Mouse (Mus musculus) gastrocnemius, postnatal 36 days (tissue): ENCODE data around the gene Gpx3. TPM values are rescaled to one million over a fixed set of nuclear protein-coding genes. Genes with fewer than 3 reads are reported as not detected.
"Not testable (repeated sequence)": the region's sequence is repeated elsewhere in the genome, so short reads cannot be mapped to it uniquely, and the experiment has no call there.

Source experiments
- DNase-seq, 2 experiments: peaks; one replicate each; pipeline ENCODE4 v3.0.0; 2022
- intact Hi-C: fragments of 180-260 bp; cut with DNase I; formaldehyde crosslinking; loops from one replicate; pipeline ENCODE4 v1.15.1; 2025
- total RNA-seq, 2 experiments: library from RNA; stranded (reverse); gene quantifications; 2 replicates each; pipeline ENCODE4 v1.2.3; 2021

Gpx3 gene
- total RNA-seq, 2 experiments from 2014 or later, result 27.6 to 44.7 TPM

DNA sequence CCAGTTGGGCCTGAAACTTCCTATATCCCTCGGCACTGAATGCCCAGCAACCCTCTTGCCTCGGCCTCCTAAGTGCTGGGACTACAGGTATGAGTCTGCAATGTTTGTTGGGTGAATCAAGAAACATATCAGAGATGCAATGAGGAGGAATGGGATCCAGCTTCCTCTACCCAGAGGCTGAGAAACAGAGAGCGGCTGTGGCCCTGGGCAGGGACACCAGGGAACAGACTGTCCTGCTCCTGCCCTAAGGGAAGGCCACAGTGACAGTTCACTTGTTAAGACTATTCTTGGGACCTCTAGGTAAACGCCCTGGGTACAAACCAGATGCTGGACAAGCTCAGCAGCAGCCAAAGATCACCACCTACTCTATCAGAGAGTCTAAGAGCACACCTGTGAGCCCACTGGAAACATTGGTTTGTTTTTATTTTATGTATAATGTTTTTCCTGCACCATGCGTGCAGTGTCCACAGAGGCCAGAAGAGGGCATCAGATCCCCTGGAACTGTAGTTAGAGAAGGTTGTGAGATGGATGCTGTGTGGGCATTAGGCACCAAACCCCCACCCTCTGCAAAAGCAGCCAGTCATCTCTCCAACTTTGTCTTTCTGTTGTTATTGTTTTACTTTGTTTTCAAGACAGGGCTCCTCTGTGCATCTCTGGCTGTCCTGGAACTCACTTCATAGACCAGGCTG, 29.3 kb downstream of the Gpx3 start:
- intact Hi-C loops, result loop anchor here (5.0 kb wide), 1 partner anchor 106 kb away; no protein-coding TSS in a partner anchor
- no peak for DNase-seq

DNA sequence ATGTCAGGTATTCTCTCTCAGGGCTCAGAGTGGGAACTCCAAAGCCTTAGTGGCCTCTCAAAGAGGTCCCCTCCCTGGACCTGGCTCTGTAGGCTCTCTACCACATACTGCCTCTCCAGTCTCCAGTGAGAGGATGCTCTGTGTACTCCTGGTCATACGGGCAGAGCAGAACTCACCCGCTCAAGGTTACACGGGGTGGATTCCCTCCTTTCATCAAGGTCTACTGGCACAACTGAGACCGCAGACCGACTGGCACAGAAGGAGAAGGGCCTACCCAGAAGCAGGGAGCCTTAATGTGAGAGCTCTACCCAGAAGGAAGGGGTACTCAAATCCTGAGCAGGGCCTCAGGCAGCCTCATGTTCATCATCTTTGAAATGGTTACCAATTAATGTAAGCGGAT, 30.3 kb downstream of the Gpx3 start:
- intact Hi-C loops, result loop anchor here (5.0 kb wide), 1 partner anchor 105 kb away; no protein-coding TSS in a partner anchor
- DNase-seq, result no peak

DNA sequence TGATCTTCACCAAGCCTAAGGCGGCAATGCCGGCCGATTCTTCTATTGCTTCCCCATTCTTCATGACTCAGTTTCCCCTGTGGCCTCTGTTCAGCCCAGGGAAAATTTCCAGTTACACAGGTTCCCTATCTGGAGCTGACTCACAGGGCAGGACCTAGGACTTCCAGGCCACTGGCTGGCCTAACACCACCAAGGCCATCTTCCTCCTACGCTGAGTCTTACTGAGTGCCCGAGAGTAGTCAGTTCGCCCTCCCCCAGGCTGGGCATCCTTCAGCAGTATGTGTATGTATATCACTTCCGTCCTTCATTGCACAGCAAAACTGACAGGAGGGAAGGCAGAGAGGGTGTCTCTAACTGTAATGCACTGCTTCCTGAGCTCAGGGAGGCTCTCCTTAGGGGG, 31.9 kb downstream of the Gpx3 start:
- intact Hi-C loops, result loop anchor here (5.0 kb wide), 1 partner anchor 103 kb away; no protein-coding TSS in a partner anchor
- no peak for DNase-seq

DNA sequence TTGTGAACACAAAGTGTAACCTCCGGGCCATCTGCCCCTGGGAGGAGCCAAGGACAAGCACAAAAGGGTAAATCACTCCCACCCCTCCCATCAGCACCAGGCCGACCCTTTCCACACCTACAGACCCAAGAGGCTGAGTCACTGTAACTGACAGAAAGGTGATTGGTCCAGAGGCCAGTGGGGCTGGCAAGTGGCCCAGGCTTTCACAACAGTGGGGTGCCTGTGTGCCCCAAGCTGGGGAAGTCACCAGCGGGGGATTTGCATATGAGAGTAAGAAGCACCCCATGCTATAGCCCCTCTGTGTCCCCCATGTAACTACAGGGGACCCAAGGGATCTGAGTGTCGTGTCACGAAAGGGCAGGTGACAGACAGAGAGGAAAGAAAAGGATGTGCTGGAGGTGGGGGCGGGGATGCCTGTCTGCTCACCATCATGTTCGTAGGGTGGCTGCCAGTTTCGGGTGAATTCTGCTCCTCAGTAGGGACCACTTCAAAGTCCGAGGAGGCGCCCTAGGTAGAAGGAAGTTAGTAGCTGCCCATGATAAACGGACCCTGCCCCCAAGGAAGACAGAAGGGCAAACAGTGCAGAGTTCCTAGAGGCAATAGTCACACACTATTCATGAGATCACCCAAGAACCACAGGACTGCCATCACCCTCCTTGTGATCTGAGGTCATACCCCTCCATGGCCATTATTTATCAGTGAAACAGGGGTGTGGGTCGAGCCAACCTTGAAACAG, 34.0 kb downstream of the Gpx3 start:
- DNase-seq, result no peak
- intact Hi-C loops, result no loop called here

DNA sequence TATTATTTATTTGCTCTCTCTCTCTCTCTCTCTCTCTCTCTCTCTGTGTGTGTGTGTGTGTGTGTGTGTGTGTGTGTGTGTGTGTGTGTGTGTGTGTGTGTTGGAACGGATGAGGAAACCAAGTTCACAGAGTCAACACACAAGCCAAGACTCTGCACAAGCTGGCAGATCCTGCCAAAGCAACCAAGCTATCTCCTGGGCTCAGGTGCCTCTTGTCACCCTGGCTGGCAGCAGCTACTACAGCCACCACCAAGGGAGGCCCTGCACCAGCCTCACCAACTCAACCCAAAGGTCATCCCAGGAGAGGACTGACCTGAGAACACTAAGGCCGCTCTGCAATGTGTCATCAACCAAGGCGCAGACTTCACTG, 34.5 kb downstream of the Gpx3 start:
- intact Hi-C loops, result no loop called here
- no peak for DNase-seq

DNA sequence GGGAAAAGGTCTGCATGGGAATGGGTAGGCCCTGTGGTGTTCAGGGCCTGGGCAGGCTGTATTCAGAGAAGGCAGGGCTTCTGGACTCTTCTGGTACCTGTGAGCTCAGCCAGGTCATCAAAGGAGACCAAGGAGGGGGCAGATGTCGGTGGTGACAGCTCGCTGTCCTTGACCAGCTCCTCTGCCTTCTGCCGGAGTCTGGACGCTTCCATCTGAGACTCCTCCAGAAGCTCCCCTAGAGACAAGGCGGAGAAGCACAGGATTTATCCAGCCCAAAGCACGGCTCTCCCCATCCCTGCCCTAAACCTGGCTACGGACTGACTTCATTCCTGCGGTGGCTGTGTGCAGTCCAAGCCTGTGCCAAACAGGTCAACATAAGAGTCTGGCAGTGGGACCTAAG, 37.2 kb downstream of the Gpx3 start:
- no peak for DNase-seq
- intact Hi-C loops, result no loop called here

DNA sequence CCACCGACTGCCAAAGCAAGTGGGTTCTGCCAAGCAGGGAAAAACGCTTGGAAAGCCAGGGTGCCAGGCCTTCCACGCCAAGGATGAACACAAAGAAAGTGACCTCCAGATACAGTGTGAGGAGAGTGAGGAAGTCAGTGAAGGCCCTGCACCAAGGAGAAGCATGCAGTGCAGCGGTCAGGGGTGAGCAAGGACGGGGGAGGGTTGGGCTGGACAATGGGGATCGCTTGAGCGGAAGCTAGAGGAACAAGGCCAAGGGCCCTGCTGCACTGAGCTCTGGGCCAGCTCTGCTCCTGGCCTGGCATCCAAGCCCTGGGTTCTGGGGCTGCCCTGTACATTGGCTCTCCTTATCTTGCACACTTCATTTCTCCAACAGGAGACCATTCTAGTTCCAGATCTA, 37.8 kb downstream of the Gpx3 start:
- DNase-seq, result no peak
- intact Hi-C loops, result no loop called here

DNA sequence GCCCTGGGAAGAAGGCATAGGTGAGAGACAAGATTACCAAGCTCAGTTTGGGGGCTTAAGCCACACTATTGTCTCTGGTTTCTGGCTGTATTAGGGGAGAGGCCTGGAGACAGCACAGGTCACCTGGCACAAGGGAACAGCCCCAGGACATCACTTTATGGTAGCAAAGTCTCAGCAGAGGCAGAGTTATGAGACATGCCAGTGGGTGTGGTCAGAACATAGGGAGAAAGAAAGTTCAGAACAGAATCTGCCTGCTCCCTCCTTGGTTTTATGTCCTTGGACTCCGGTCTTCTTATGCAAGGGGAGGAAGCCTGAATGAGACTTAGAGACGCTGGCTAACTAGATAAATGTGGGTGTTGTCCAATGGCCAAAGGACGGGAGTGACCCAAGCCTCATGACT, 42.4 kb downstream of the Gpx3 start:
- no peak for DNase-seq
- intact Hi-C loops, result no loop called here

DNA sequence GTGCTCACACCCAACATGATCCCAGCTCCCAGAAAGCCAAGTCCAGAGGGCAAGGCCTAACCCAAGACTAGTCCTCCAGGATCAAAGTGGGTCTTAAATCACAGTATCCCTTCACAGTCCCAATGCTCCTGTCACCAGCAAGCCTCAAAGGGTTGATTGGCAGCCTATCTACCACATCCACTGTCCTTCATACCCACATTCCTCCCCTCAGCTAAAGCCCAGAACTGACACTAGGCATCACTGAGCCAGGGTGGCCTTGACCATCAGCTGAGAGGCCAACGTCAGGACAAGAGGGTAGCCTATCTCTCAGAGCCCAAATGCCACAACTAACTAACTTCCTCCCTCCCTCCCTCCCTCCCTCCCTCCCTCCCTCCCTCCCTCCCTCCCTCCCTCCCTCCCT, 47.5 kb downstream of the Gpx3 start:
- no peak for DNase-seq
- intact Hi-C loops, result no loop called here

DNA sequence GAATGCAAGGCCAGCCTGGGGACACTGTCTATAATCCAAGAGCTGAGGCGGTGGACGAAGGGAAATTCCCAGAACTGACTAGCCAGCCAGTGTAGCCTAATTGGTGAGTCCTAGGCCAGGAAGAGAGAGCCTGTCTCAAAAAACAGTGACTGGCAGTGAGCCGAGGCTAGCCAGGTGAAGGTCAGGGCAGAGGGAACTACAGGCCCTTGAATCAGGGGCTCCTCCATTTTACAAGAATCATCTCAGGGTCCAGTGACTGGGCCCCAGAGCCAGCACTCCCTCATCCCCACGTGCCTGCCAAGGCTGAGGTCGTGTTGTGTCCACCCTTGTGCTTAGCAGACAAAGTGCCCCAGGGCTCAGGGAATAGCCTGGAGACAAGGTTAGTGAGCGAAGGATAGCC, 48.4 kb downstream of the Gpx3 start:
- no peak for DNase-seq
- intact Hi-C loops, result no loop called here

DNA sequence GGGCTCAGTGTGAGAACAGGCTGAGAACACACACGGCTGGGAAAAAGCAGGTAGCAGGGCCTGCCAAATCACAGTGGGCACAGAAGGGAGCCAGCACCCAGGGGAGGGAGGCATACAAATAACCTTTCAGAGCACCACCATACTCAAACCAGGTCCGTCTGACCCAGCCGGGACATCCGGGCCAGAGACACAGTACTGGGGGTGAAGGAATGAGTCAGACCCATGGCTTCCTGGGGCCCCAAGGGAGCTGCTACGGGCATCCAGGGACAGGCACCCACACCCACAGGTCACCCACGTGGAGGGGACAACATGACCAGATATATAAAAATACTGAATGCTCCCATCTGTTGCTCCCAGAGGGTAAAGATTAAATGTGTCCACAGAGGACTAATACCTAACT, 50.4 kb downstream of the Gpx3 start:
- intact Hi-C loops, result no loop called here
- no peak for DNase-seq

DNA sequence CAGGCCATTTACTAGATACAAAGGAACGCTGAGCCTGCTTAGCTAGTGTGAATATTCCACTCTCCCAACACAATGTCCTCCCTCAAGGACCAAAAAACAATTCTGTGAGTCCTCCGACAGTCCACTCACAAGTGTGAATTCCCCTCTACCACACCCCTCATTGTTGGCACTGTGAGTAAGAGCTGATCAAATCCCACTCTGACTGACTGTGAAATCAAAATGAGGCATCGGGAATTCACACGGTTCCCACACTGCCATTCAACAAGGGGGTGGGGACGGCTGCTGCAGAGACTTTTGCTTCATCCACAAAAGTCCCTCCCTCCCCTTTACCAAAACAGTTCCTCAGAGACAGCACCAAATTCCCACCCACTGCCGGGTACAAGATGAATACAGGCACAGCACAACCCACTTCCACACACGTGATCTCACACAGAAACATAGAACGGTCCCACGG, 51.8 kb downstream of the Gpx3 start:
- no peak for DNase-seq
- intact Hi-C loops, result no loop called here

DNA sequence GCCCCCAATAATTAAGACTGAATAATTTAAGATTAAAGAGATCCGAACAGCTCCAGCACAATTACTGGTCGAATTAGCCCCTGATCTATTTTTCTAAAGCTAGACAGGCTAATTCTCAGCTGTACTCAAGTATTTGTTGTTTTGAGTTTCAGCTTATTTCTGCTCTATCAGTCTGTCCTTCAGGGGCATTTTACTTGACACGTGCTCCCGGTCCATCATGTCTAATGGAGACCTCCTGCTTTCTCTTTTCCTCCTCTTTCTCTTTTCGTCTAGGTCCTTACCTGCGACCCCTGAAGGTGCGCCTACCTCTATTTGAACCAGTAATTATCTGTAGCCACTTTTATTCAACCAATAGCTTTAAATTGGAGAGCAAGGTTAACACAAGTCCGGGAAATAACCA, 52.5 kb downstream of the Gpx3 start:
- no peak for DNase-seq
- intact Hi-C loops, result no loop called here

DNA sequence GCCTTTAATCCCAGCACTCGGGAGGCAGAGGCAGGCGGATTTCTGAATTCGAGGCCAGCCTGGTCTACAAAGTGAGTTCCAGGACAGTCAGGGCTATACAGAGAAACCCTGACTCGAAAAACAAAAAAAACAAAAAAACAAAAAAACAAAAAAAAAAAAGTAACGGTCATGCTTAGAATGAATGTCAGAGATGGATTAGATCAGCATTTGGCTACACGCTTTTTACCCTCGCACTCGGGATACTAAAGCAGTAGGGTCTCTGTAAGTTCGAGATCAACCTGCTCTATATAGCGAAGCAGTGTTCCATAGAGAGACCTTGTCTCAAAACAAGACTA, 53.1 kb downstream of the Gpx3 start:
- intact Hi-C loops, DNase-seq: not testable (repeated sequence)

DNA sequence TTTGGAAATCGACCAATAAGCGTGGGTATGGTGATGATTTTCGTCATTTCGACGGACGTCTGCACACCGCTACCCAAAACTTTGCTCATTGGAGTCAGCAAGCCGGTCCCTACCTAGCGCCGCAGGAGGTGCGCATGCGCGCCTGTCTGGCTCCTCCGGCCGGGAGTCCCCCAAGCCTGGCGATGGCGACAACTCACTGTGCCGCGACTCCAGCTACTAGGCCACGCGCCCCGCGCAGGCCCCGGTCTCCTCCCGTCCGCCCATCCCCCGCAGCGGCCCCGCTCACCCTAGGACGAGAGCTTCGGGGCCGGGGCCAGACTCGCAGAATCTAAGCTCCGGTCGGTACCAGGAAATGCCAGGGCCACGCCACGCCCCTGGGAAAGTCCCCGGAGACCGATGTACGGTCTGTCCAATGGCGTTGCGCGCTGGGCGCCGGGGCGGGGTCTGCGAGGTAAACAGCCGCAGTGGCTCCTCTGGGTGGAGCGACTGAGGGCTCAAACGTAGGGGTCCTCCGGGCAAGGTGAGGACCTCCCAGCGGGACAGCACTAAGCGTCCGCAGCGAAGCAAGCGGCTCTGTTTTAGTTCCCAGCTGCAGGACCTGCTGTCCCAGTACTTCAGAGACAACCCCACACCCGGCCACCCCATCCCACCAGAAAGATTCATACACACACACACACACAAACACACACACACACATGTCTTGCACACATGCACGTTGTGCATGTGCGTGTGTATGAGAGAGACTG, 53.7 kb downstream of the Gpx3 start:
- peak; percentile 99 to 100 for DNase-seq
- intact Hi-C loops, result no loop called here

DNA sequence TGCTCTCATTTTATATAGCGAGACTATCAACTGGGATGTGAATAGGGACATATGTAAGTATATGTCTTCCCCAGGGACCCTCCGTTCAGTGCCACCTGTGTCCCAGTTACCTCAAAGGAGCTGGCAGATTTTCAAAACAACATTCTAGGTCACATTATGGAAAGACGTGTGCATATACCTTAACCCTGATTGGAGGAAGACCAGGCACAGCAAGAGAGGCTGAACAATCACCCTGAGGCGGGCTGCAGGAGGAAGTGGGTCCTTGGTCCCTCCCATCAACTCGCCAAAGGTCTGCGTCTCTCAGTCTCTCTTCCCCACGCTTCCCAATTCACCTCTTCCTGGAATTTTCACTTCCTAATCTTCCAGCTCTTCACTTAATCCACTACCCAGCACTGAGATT, 54.7 kb downstream of the Gpx3 start:
- intact Hi-C loops, result no loop called here
- DNase-seq, result no peak

DNA sequence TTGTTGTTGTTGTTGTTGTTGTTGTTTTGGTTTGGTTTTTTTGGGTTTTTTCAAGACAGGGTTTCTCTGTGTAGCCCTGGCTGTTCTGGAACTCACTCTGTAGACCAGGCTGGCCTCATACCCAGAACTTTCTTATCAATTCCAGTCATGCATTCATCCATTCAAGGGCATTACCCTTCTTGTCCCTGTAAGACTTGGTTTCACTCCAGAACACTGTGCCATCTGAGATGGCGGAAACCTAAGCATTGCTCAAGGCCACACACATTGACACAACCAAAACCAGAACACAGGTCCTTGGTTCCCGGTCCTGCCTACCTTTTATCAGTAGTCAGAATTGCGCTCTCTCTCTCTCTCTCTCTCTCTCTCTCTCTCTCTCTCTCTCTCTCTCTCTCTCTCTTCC, 55.5 kb downstream of the Gpx3 start:
- intact Hi-C loops, DNase-seq: not testable (repeated sequence)

DNA sequence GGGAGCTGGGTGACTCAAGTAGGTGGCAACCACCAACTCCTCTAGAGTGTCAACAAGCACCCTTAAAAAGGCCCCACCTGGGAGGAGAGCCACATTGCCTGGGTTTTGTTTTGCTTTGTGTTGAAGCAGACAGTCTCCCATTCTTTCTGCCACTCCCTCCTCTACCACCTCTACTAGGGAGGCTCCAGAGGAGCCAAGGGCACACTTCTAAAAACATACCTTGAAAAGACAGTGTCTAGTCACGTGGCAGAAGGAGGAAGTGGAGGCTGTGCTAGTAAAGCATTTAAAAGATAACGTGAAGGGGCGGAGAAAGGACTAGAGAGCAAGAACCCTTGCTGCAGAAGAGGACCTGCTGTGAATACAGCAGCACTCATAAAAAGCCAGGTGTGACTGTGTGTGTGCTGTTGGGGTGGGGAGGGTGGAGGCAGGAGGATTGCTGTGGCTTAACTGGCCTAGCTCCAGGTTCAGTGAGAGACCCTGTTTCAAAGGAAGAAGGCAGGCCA, 56.4 kb downstream of the Gpx3 start:
- DNase-seq, result no peak

More for the DNA sequence above, 56.4 kb downstream of the Gpx3 start:
- intact Hi-C loops, result no loop called here
